Mouse (Mus musculus) forebrain, postnatal 0 days (tissue): ENCODE results near the gene Dnajc3. TPM values are rescaled to one million over a fixed set of nuclear protein-coding genes. Genes with fewer than 3 reads are reported as not detected.
A peak's percentile ranks its signal among the peaks of the same experiment; 100 is the strongest.
"Not testable (repeated sequence)": the region's sequence is repeated elsewhere in the genome, so short reads cannot be mapped to it uniquely, and the experiment has no call there.

Experiments used
- ATAC-seq: fragments of 200-750 bp; cut with Nextera tagmentation; 2 replicates; pipeline ENCODE4 v1.8.0; 2017; ENCODE audit warnings: mild to moderate bottlenecking, moderate library complexity
- DNase-seq: peaks from one replicate; pipeline ENCODE4 v3.0.0-alpha.2; 2015
- H3K27ac ChIP-seq: fragments of 300-500 bp; sonication (generic); 2 replicates; pipeline ENCODE4 v1.5.1; 2014; ENCODE audit warnings: low read depth, mild to moderate bottlenecking, antibody characterized with exemption, low read length, moderate library complexity, mixed read lengths
- H3K27me3 ChIP-seq: fragments of 300-500 bp; sonication (generic); 2 replicates; pipeline ENCODE4 v1.6.1; 2014; ENCODE audit warnings: mild to moderate bottlenecking, low read length, mixed read lengths; ENCODE audit not compliant: insufficient read depth
- H3K36me3 ChIP-seq: fragments of 300-500 bp; sonication (generic); 2 replicates; pipeline ENCODE4 v1.6.1; 2014; ENCODE audit warnings: mild to moderate bottlenecking, moderate library complexity; ENCODE audit not compliant: insufficient read depth
- H3K4me1 ChIP-seq: fragments of 300-500 bp; sonication (generic); 2 replicates; pipeline ENCODE4 v1.6.1; 2014; ENCODE audit warnings: antibody characterized with exemption; ENCODE audit not compliant: insufficient read depth
- H3K4me2 ChIP-seq: fragments of 300-500 bp; sonication (generic); 2 replicates; pipeline ENCODE4 v1.6.1; 2014; ENCODE audit warnings: low read depth, mild to moderate bottlenecking, moderate library complexity
- H3K4me3 ChIP-seq: fragments of 300-500 bp; sonication (generic); 2 replicates; pipeline ENCODE4 v1.5.1; 2014; ENCODE audit warnings: low read depth, low read length, mixed read lengths
- H3K9ac ChIP-seq: fragments of 300-500 bp; sonication (generic); 2 replicates; pipeline ENCODE4 v1.6.1; 2014; ENCODE audit warnings: mild to moderate bottlenecking
- H3K9me3 ChIP-seq: fragments of 300-500 bp; sonication (generic); 2 replicates; pipeline ENCODE4 v1.6.1; 2016; ENCODE audit warnings: low read length
- CTCF ChIP-seq: sonication (generic); IDR thresholded peaks from 2 replicates; pipeline ENCODE4 v1.5.1; 2016; ENCODE audit warnings: antibody characterized with exemption, control low read depth, low read depth
- WGBS: fragments of 180-500 bp; shearing (Covaris S2); extraction: QIAGEN DNeasy Blood & Tissue Kit; methylation state at CpG from one replicate; pipeline ENCODE4 v1.1.7; 2014; 5-methylcytosine and 5-hydroxymethylcytosine counted together
- polyA plus RNA-seq: library from polyadenylated mRNA; unstranded; fragments of >200 nt; fragmentation: Nextera tagmentation; extraction: Ambion mirVana; gene quantifications from 2 replicates; pipeline ENCODE4 v1.2.1, GENCODE M21; 2015
- total RNA-seq: library from RNA; depleted of rRNA; stranded (reverse); fragments of >200 nt; gene quantifications from 2 replicates; pipeline ENCODE4 v1.2.3, GENCODE M21; 2014

Dnajc3 gene
- total and polyA plus RNA-seq, 2 experiments from 2014 or later = 19.4 to 27.0 TPM

DNA sequence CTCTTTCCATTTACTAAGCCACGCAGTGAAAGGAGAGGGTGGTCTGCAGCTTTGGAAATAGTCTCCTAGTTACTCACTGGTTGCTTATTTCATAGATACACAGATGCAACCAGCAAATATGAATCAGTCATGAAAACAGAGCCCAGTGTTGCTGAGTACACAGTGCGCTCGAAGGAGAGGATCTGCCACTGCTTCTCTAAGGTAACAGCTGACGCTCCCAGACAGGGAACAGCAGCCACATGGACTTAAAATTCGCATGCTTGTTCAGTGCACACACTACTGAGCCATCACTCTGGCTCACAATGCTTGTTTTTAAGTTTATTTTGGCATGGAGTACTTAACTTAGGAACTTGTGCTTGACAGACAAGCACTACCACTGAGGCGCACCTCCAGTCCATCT lies 34.5 kb downstream of the Dnajc3 start:
- Histone ChIP-seq H3K4me3 (no peak overlapping the region), H3K4me2 (no peak overlapping the region), H3K9ac (no peak overlapping the region), H3K9me3 (no peaks in the 10 kb centered on the region), H3K27ac (no peak overlapping the region), H3K27me3 (no peaks in the 10 kb centered on the region), H3K36me3 (peaks cover 44% of the 10 kb centered on the region), H3K4me1 (no peaks in the 10 kb centered on the region)
- WGBS = 91% methylated on average over 6 of the region's 6 CpGs
- ATAC-seq = no peak
- TF ChIP-seq CTCF = no peak
- DNase-seq = no peak

- no peak overlapping the region for H3K9ac ChIP-seq
- peaks cover 45% of the 10 kb centered on the region for H3K36me3 ChIP-seq
- no peaks in the 10 kb centered on the region for H3K27me3 ChIP-seq
- no peak overlapping the region for H3K27ac ChIP-seq
- 70% methylated on average over 8 of the region's 8 CpGs for WGBS
- TF ChIP-seq CTCF = no peak
- ATAC-seq (no peak), DNase-seq (no peak)
- no peaks in the 10 kb centered on the region for H3K9me3 ChIP-seq
- H3K4me1 ChIP-seq = no peaks in the 10 kb centered on the region
- H3K4me2 ChIP-seq = no peak overlapping the region
- no peak overlapping the region for H3K4me3 ChIP-seq
These were observed 39.5 kb downstream of the Dnajc3 start for GRCm38 (mm10) chr14:118977136-118977816.

GRCm38 (mm10) chr14:118979571-118980325 lies 42.0 kb downstream of the Dnajc3 start:
- TF ChIP-seq CTCF = no peak
- Histone ChIP-seq H3K4me1 (no peaks in the 10 kb centered on the region), H3K9ac (no peak overlapping the region), H3K4me3 (no peak overlapping the region), H3K9me3 (no peaks in the 10 kb centered on the region), H3K36me3 (peaks cover 42% of the 10 kb centered on the region), H3K27me3 (no peaks in the 10 kb centered on the region), H3K27ac (no peak overlapping the region), H3K4me2 (no peak overlapping the region)
- no peak for DNase-seq
- no peak for ATAC-seq
- WGBS = 71% methylated on average over 7 of the region's 7 CpGs

GRCm38 (mm10) chr14:118980358-118980757 lies 42.6 kb downstream of the Dnajc3 start:
- peaks cover 36% of the 10 kb centered on the region for H3K36me3 ChIP-seq
- no peak overlapping the region for H3K9ac ChIP-seq
- no peak overlapping the region for H3K4me3 ChIP-seq
- WGBS = 65% methylated on average over 5 of the region's 5 CpGs
- H3K9me3 ChIP-seq = no peaks in the 10 kb centered on the region
- no peak overlapping the region for H3K4me2 ChIP-seq
- no peaks in the 10 kb centered on the region for H3K4me1 ChIP-seq
- H3K27ac ChIP-seq = no peak overlapping the region
- TF ChIP-seq CTCF = no peak
- H3K27me3 ChIP-seq = no peaks in the 10 kb centered on the region
- no peak for DNase-seq
- ATAC-seq = no peak

DNA sequence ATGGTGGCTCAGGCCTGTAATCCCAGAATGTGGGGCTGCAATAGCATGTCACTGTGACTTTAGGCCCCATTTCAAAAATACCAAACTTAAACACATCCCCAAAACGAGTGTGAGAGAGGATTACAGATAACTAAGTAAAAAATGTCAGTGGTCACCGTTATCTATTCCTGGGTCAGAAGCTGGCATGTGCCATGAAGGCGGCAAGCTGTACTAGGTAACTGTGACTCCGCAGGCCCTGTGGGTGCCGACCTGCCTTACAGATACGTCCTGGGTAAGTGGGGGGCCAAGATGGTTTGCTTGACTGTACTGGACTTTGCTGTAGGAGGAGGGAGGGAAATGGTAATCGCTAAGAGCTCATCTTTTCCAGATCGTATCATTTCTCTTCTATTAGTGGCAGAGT lies 43.1 kb downstream of the Dnajc3 start:
- ATAC-seq (no peak), DNase-seq (no peak)
- TF ChIP-seq CTCF = no peak
- H3K9ac ChIP-seq = no peak overlapping the region
- peaks cover 33% of the 10 kb centered on the region for H3K36me3 ChIP-seq
- no peak overlapping the region for H3K4me2 ChIP-seq
- H3K9me3 ChIP-seq = no peaks in the 10 kb centered on the region
- no peak overlapping the region for H3K4me3 ChIP-seq
- no peaks in the 10 kb centered on the region for H3K4me1 ChIP-seq
- H3K27me3 ChIP-seq = no peaks in the 10 kb centered on the region
- H3K27ac ChIP-seq = no peak overlapping the region
- 88% methylated on average over 8 of the region's 8 CpGs for WGBS

DNA sequence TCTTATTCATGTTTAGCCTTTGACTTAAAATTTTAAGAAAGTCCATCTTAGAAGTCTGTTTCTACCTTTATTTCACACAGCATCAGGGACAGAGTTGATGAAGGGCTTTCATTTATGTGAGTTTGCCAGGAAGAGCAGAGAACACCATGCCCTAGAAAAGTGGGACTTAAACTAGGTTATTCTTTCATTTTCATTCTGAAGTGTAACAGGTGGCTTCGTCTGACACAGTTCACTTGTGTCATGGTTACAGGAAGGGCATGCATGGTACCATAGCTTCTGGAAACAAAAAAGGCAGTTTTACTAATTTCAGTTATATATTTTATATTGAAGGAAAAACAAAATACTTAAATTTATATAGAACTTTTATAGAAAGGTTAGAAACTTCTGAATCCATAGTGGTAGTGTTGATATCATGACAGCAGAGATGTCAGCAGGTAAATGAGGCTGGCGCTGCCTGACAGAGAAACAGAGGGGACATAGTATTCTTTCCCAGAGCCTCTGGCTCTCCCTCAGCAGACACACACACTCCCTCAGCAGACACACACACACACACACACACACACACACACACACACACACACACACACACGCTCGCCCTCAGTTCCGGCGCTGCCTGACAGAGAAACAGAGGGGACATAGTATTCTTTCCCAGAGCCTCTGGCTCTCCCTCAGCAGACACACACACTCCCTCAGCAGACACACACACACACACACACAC lies 44.1 kb downstream of the Dnajc3 start:
- peak; percentile 53 for ATAC-seq
- not testable (repeated sequence) for H3K4me2 ChIP-seq, DNase-seq, H3K9me3 ChIP-seq, H3K4me3 ChIP-seq, H3K27me3 ChIP-seq, H3K27ac ChIP-seq, H3K4me1 ChIP-seq, H3K9ac ChIP-seq
- peaks cover 30% of the 10 kb centered on the region for H3K36me3 ChIP-seq
- 80% methylated on average over 6 of the region's 6 CpGs for WGBS

GRCm38 (mm10) chr14:118982429-118983045 lies 44.8 kb downstream of the Dnajc3 start:
- H3K4me2 ChIP-seq, H3K9me3 ChIP-seq, H3K9ac ChIP-seq, H3K27me3 ChIP-seq, H3K4me3 ChIP-seq, H3K4me1 ChIP-seq: not testable (repeated sequence)
- ATAC-seq = peak; percentile 72
- Histone ChIP-seq H3K27ac (0 out of 2 replicates have a peak overlapping the region, but pooled peaks have one; percentile 48), H3K36me3 (peaks cover 27% of the 10 kb centered on the region)
- peak; percentile 7 for DNase-seq
- WGBS = 63% methylated on average over 9 of the region's 11 CpGs
